Mouse (Mus musculus) ES-E14 (cell line): ENCODE results near the gene Irf2bp2. TPM values are rescaled to one million over a fixed set of nuclear protein-coding genes. Genes with fewer than 3 reads are reported as not detected.

Source experiments
- DNase-seq: peaks from one replicate; pipeline ENCODE4 v3.0.0-alpha.2; 2013; ENCODE audit warnings: low read depth, low spot score
- H3K27ac ChIP-seq: 2 replicates; pipeline ENCODE4 v1.5.1; 2012; ENCODE audit warnings: low read depth, mild to moderate bottlenecking, low read length, moderate library complexity, mixed read lengths; ENCODE audit not compliant: poor library complexity, insufficient read depth, severe bottlenecking
- H3K36me3 ChIP-seq: 2 replicates; pipeline ENCODE4 v1.6.1; 2012; ENCODE audit warnings: mild to moderate bottlenecking, low read length, moderate library complexity, mixed read lengths; ENCODE audit not compliant: control insufficient read depth, poor library complexity, insufficient read depth, severe bottlenecking
- H3K4me1 ChIP-seq, 2 experiments: fragments of 150-350 bp in 1 of 2; sonication (generic) in 1 of 2; 2 replicates each; pipeline ENCODE4 v1.6.1; 2012; ENCODE audit warnings: low read length in 2 of 2, mild to moderate bottlenecking in 1 of 2, mixed read lengths in 1 of 2; ENCODE audit not compliant: control insufficient read depth in 2 of 2, insufficient read depth in 2 of 2, poor library complexity in 1 of 2
- H3K4me3 ChIP-seq, 2 experiments: fragments of 150-350 bp in 1 of 2; sonication (generic) in 1 of 2; 2 replicates each; pipeline ENCODE4 v1.5.1; 2012; ENCODE audit warnings: low read length in 2 of 2, low read depth in 1 of 2, mild to moderate bottlenecking in 1 of 2, mixed read lengths in 1 of 2; ENCODE audit not compliant: insufficient read depth in 1 of 2, poor library complexity in 1 of 2, severe bottlenecking in 1 of 2
- H3K9ac ChIP-seq: 2 replicates; pipeline ENCODE4 v1.6.1; 2012; ENCODE audit warnings: low read depth, mild to moderate bottlenecking, low read length, mixed read lengths; ENCODE audit not compliant: poor library complexity, insufficient read depth, severe bottlenecking
- H3K9me3 ChIP-seq: fragments of 150-350 bp; sonication (generic); 2 replicates; pipeline ENCODE4 v1.6.1; 2012; ENCODE audit warnings: low read depth, mild to moderate bottlenecking, low read length; ENCODE audit not compliant: control insufficient read depth, insufficient read depth
- CHD2 ChIP-seq: IDR thresholded peaks from 2 replicates; pipeline ENCODE4 v1.6.1; 2014; ENCODE audit warnings: mild to moderate bottlenecking, low read depth, low read length, inconsistent platforms
- HCFC1 ChIP-seq: IDR thresholded peaks from 2 replicates; pipeline ENCODE4 v1.6.1; 2012; ENCODE audit warnings: low read length, inconsistent platforms, borderline replicate concordance; ENCODE audit not compliant: insufficient read depth
- MAFK ChIP-seq: IDR thresholded peaks from 2 replicates; pipeline ENCODE4 v1.6.1; 2014; ENCODE audit warnings: mild to moderate bottlenecking, low read depth, low read length, inconsistent platforms; ENCODE audit not compliant: insufficient read depth
- ZC3H11A ChIP-seq: IDR thresholded peaks from 2 replicates; pipeline ENCODE4 v1.6.1; 2012; ENCODE audit warnings: low read depth, mild to moderate bottlenecking, inconsistent platforms, low read length, borderline replicate concordance
- ZNF384 ChIP-seq: IDR thresholded peaks from 2 replicates; pipeline ENCODE4 v1.6.1; 2012; ENCODE audit warnings: low read depth, low read length, inconsistent platforms
- in situ Hi-C, 2 experiments: fragments of 600-800 bp; cut with MboI; formaldehyde crosslinking; loops; one replicate each; pipeline ENCODE4 v1.15.1; 2025; ENCODE audit warnings: low sequenced_read_pairs in 2 of 2, inconsistent platforms in 1 of 2; ENCODE audit not compliant: unreplicated experiment in 2 of 2
- total RNA-seq: library from RNA; depleted of rRNA; stranded (reverse); fragments of 300-350 nt; gene quantifications from 2 replicates; pipeline ENCODE4 v1.2.3, GENCODE M21; 2012

Irf2bp2 gene
- total RNA-seq, 1 experiment, result 25.7 TPM

- Histone ChIP-seq H3K9ac (no peak overlapping the region), H3K36me3 (no peaks in the 10 kb centered on the region), H3K9me3 (no peaks in the 10 kb centered on the region), H3K4me3 (no peak overlapping the region), H3K4me1 (peaks cover 2 to 16% of the 10 kb centered on the region in 2 experiments; a peak in 2 of 4 replicates), H3K27ac (no peak overlapping the region)
- TF ChIP-seq CHD2, result no peak
- no peak for TF ChIP-seq ZNF384
- no peak for TF ChIP-seq MAFK
- TF ChIP-seq HCFC1, result no peak
- no peak for TF ChIP-seq ZC3H11A
- no peak for DNase-seq
- in situ Hi-C loops, result no loop called here
Observed at GRCm38 (mm10) chr8:126566446-126567062, 27.2 kb downstream of the Irf2bp2 start.

- no peak for DNase-seq
- in situ Hi-C loops, result no loop called here
- Histone ChIP-seq H3K9ac (no peak overlapping the region), H3K27ac (no peak overlapping the region), H3K36me3 (no peaks in the 10 kb centered on the region), H3K9me3 (no peaks in the 10 kb centered on the region), H3K4me3 (no peak overlapping the region), H3K4me1 (peaks cover 2 to 16% of the 10 kb centered on the region in 2 experiments; a peak in 2 of 4 replicates)
- no peak for TF ChIP-seq HCFC1
- TF ChIP-seq ZC3H11A, result no peak
- TF ChIP-seq ZNF384, result no peak
- no peak for TF ChIP-seq MAFK
- no peak for TF ChIP-seq CHD2
Observed at GRCm38 (mm10) chr8:126565954-126566445, 27.8 kb downstream of the Irf2bp2 start.

DNA sequence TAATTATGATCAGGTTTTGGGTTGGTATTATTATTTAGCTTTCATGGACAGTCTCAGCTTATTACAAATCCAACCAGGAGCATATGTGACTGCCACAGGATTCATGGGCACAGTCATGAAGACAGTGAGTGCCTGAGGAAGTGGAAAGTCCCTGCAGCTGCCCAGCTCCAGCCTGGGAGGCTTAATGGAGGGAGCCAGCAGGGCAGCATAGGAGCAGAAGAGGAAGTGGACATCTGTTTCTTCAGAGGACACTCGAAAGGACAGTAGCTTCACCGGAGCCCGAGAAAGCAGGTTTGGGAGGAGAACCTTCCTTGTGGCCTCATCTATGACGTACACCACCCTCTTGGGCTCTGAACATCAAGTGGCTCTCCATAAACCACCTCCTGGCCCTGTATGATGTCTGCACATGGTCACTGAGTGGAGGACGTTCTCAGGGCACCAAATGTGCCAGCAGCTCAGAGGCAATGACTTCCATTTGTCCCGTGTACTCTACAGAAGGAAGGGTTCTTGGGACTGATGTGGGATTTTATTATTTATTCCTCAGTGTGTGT, 28.5 kb downstream of the Irf2bp2 start:
- in situ Hi-C loops, result no loop called here
- no peak overlapping the region for H3K9ac ChIP-seq
- H3K4me3 ChIP-seq, result no peak overlapping the region
- DNase-seq, result no peak
- H3K9me3 ChIP-seq, result no peaks in the 10 kb centered on the region
- H3K36me3 ChIP-seq, result no peaks in the 10 kb centered on the region
- TF ChIP-seq CHD2 (no peak), HCFC1 (no peak), ZC3H11A (no peak), ZNF384 (no peak), MAFK (no peak)
- peaks cover 2 to 16% of the 10 kb centered on the region in 2 experiments; a peak in 2 of 4 replicates for H3K4me1 ChIP-seq
- H3K27ac ChIP-seq, result no peak overlapping the region

DNA sequence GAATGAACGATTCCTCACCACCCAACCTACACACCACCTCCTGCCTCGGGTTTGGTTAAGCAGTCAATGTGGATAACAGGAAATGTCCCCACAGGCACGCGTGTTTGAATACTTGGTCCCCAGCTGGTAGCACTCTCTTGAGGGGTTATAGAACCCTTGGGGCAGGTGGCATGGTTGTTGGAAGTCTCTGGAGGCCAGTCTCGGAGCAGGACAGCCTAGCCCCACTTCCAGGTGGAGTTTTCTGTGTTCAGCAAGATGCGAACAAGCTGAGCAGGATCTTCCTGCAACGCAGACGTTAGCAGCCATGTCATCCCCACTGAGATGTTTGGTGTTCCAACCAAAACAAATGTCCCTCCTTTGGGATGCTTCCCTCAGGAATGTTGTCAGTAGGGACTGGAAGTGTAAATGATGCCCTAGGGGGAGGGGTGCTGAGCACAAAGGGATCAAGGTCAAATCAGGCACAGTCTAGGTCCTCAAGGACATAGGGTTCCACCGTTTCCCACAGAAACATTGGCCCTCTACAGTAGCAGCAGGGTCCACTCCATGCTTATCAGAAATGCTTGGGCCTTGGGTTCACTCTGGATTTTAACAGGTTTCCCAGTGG, 29.1 kb downstream of the Irf2bp2 start:
- no peaks in the 10 kb centered on the region for H3K36me3 ChIP-seq
- in situ Hi-C loops, result no loop called here
- no peaks in the 10 kb centered on the region for H3K9me3 ChIP-seq
- H3K27ac ChIP-seq, result no peak overlapping the region
- peaks cover 2 to 16% of the 10 kb centered on the region in 2 experiments; a peak in 2 of 4 replicates for H3K4me1 ChIP-seq
- H3K4me3 ChIP-seq, result no peak overlapping the region
- H3K9ac ChIP-seq, result no peak overlapping the region
- DNase-seq, result no peak
- TF ChIP-seq ZC3H11A (no peak), HCFC1 (no peak), CHD2 (no peak), MAFK (no peak), ZNF384 (no peak)
